Mouse (Mus musculus): ENCODE data around the gene Unc119b. TPM values are rescaled to one million over a fixed set of nuclear protein-coding genes. Genes with fewer than 3 reads are reported as not detected.

Unc119b gene
- 10 to 100 TPM; 25.2 to 31.0 TPM for total RNA-seq (2021)
- long read RNA-seq, experiment 1, transcript Unc119b-201 (5 exons, 3,659 nt), result major isoform, 52 of 59 reads
- long read RNA-seq, experiment 1, partial matches to known transcripts, result 1 of 59 reads
- long read RNA-seq, experiment 1, other reads (novel, unspliced or antisense), result 5 of 59 reads
- long read RNA-seq, experiment 2, transcript Unc119b-201 (5 exons, 3,659 nt), result major isoform, 80 of 88 reads
- long read RNA-seq, experiment 2, partial matches to known transcripts, result 4 of 88 reads
- long read RNA-seq, experiment 2, other reads (novel, unspliced or antisense), result 4 of 88 reads

- Histone ChIP-seq H3K27ac (peak within 1 kb of the TSS; percentile 90), H3K4me3 (peak within 1 kb of the TSS; percentile 90)
- DNase-seq (ENCODE audit: extremely low spot score in 1 of 2, low spot score in 2 of 2), result peak; percentile 87 to 89
- no peak for TF ChIP-seq CTCF (IDR thresholded peaks at IDR 0.05)
- intact Hi-C loops (cut with DNase I), result loop anchor here (2.0 kb wide), 1 partner anchor 22 kb away; no protein-coding TSS in a partner anchor
Observed at GRCm38 (mm10) chr5:115134234-115135165, at the start of gene Unc119b. Unc119b (minus strand) TSS chr5:115134975.

- peak overlapping the region; percentile 52; the same call in 1 of the 2 replicates for H3K27ac ChIP-seq
- no peak for DNase-seq (ENCODE audit: extremely low spot score in 1 of 2, low spot score in 2 of 2)
- TF ChIP-seq CTCF (IDR thresholded peaks at IDR 0.05), result no peak
- intact Hi-C loops (cut with DNase I), result no loop called here
- H3K4me3 ChIP-seq, result no peak overlapping the region
Observed at GRCm38 (mm10) chr5:115183482-115183881, 48.7 kb upstream of the Unc119b start.

GRCm38 (mm10) chr5:115182925-115183324, 48.1 kb upstream of the Unc119b start:
- Histone ChIP-seq H3K27ac (peak overlapping the region; percentile 52), H3K4me3 (no peak overlapping the region)
- no peak for TF ChIP-seq CTCF (IDR thresholded peaks at IDR 0.05)
- no peak for DNase-seq (ENCODE audit: extremely low spot score in 1 of 2, low spot score in 2 of 2)
- intact Hi-C loops (cut with DNase I), result no loop called here

- TF ChIP-seq CTCF (IDR thresholded peaks at IDR 0.05), result no peak
- no peak overlapping the region for H3K27ac ChIP-seq
- H3K4me3 ChIP-seq, result no peak overlapping the region
- no peak for DNase-seq (ENCODE audit: extremely low spot score in 1 of 2, low spot score in 2 of 2)
- intact Hi-C loops (cut with DNase I), result no loop called here
Observed at GRCm38 (mm10) chr5:115181248-115181940, 46.6 kb upstream of the Unc119b start.

- Histone ChIP-seq H3K27ac (no peak overlapping the region), H3K4me3 (no peak overlapping the region)
- no peak; the same call in 1 of the 2 replicates for TF ChIP-seq CTCF (IDR thresholded peaks at IDR 0.05)
- DNase-seq (ENCODE audit: extremely low spot score in 1 of 2, low spot score in 2 of 2), result no peak
- intact Hi-C loops (cut with DNase I), result no loop called here
Observed at GRCm38 (mm10) chr5:115179596-115179995, 44.8 kb upstream of the Unc119b start.

- TF ChIP-seq CTCF (IDR thresholded peaks at IDR 0.05), result no peak
- Histone ChIP-seq H3K27ac (no peak overlapping the region), H3K4me3 (no peak overlapping the region)
- intact Hi-C loops (cut with DNase I), result no loop called here
- no peak for DNase-seq (ENCODE audit: extremely low spot score in 1 of 2, low spot score in 2 of 2)
Observed at GRCm38 (mm10) chr5:115177866-115178265, 43.1 kb upstream of the Unc119b start.

- no peak for DNase-seq (ENCODE audit: extremely low spot score in 1 of 2, low spot score in 2 of 2)
- peak; percentile 25 for TF ChIP-seq CTCF (IDR thresholded peaks at IDR 0.05)
- Histone ChIP-seq H3K4me3 (no peak overlapping the region), H3K27ac (no peak overlapping the region)
- intact Hi-C loops (cut with DNase I), result no loop called here
Observed at GRCm38 (mm10) chr5:115174554-115174953, 39.8 kb upstream of the Unc119b start.

- no peak overlapping the region for H3K27ac ChIP-seq
- TF ChIP-seq CTCF (IDR thresholded peaks at IDR 0.05), result no peak
- no peak overlapping the region for H3K4me3 ChIP-seq
- intact Hi-C loops (cut with DNase I), result no loop called here
- DNase-seq (ENCODE audit: extremely low spot score in 1 of 2, low spot score in 2 of 2), result no peak
Observed at GRCm38 (mm10) chr5:115170150-115170549, 35.4 kb upstream of the Unc119b start.

- Histone ChIP-seq H3K4me3 (no peak overlapping the region), H3K27ac (no peak overlapping the region)
- no peak for TF ChIP-seq CTCF (IDR thresholded peaks at IDR 0.05)
- no peak for DNase-seq (ENCODE audit: extremely low spot score in 1 of 2, low spot score in 2 of 2)
- intact Hi-C loops (cut with DNase I), result no loop called here
Observed at GRCm38 (mm10) chr5:115168641-115169415, 34.1 kb upstream of the Unc119b start.

- TF ChIP-seq CTCF (IDR thresholded peaks at IDR 0.05), result no peak
- intact Hi-C loops (cut with DNase I), result no loop called here
- Histone ChIP-seq H3K27ac (no peak overlapping the region), H3K4me3 (no peak overlapping the region)
- DNase-seq (ENCODE audit: extremely low spot score in 1 of 2, low spot score in 2 of 2), result no peak
Observed at GRCm38 (mm10) chr5:115167396-115167795, 32.6 kb upstream of the Unc119b start.

GRCm38 (mm10) chr5:115166815-115167194, 32.0 kb upstream of the Unc119b start:
- Histone ChIP-seq H3K4me3 (no peak overlapping the region), H3K27ac (no peak overlapping the region)
- intact Hi-C loops (cut with DNase I), result no loop called here
- TF ChIP-seq CTCF (IDR thresholded peaks at IDR 0.05), result no peak
- DNase-seq (ENCODE audit: extremely low spot score in 1 of 2, low spot score in 2 of 2), result no peak

All from left cerebral cortex, adult 2 months (tissue).